ENCODE assay signal across 14 mouse cellular contexts in the genomic region with DNA sequence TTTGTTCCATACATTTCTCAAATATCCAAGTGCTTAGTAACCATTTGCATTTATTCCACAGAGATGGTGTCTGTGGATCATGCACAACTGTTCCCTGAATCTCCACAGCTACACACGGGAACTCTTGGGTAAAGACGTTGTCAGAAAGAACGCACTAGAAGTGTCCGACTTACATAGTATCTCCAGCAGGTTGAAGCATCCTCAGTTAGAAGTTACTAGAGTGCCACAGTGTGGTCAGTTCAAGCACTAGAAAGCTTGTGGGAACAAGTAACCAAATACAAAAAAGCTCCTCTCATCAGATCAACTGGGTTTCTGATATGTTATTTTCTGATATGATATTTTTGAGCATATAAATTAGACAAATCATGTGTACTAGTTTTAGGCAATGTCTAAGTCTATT.
DNase-seq lines count a peak whose midpoint lies in the region; ATAC-seq and TF ChIP-seq lines count a peak whose summit lies in the region.
"Had no signal": no experiment of that assay in that cellular context is flagged by ENCODE, and none has a peak within 500 bp of the region (broad histone marks: within the 10 kb centered on the region; RNA-seq: fewer than 3 reads in every experiment).

No protein-coding gene starts in this region.

- TF ChIP-seq CTCF in layer of hippocampus, adult 2 months (conservative IDR thresholded peaks at IDR 0.05): peak; percentile 82
- TF ChIP-seq CTCF in liver, postnatal 0 days (IDR thresholded peaks at IDR 0.05; ENCODE audit: low read depth): no peak

- H3K4me1 ChIP-seq in embryonic facial prominence, embryonic 13.5 days: no peaks in the 10 kb centered on the region
- H3K4me1 ChIP-seq in embryonic facial prominence, embryonic 10.5 days: no peaks in the 10 kb centered on the region
- H3K4me1 ChIP-seq in liver, postnatal 0 days (ENCODE audit: insufficient read depth): no peaks in the 10 kb centered on the region
- H3K4me1 ChIP-seq: stomach, embryonic 15.5 days had no signal

- DNase-seq in embryonic facial prominence, embryonic 10.5 days (ENCODE audit: low spot score): no peak
- DNase-seq in layer of hippocampus, adult 2 months (ENCODE audit: low spot score in 2 of 2): peak in 1 of 2 experiments; percentile 55
- no peak for DNase-seq in layer of hippocampus, postnatal 25 days (ENCODE audit: extremely low spot score in 1 of 2, low spot score in 1 of 2)
- DNase-seq in brain, adult 2 months (ENCODE audit: low read depth, low spot score): peak; percentile 86
- peak; percentile 32 to 69 for DNase-seq in left cerebral cortex, postnatal 25 days (ENCODE audit: low spot score in 2 of 2)
- no peak for DNase-seq in liver, postnatal 0 days
- no peak for DNase-seq in adrenal gland, postnatal 36 days
- DNase-seq: cerebellum, postnatal 36 days; gastrocnemius, postnatal 36 days; kidney, adult 18-20 months had no signal

- no peak overlapping the region for H3K9ac ChIP-seq in embryonic facial prominence, embryonic 13.5 days
- no peak overlapping the region for H3K9ac ChIP-seq in liver, postnatal 0 days (replicated peaks)
- H3K9ac ChIP-seq: liver, embryonic 14.5 days; stomach, embryonic 15.5 days had no signal

- H3K27me3 ChIP-seq in embryonic facial prominence, embryonic 13.5 days: no peaks in the 10 kb centered on the region
- H3K27me3 ChIP-seq in embryonic facial prominence, embryonic 10.5 days (replicated peaks; ENCODE audit: low read depth, poor library complexity, severe bottlenecking): no peaks in the 10 kb centered on the region
- no peaks in the 10 kb centered on the region for H3K27me3 ChIP-seq in liver, postnatal 0 days (ENCODE audit: insufficient read depth, low read length)
- H3K27me3 ChIP-seq: stomach, embryonic 15.5 days had no signal

- intact Hi-C loops in left cerebral cortex, postnatal 25 days (cut with DNase I): loop anchor here (1.0 to 5.0 kb wide), 3 partner anchors 806 to 924 kb away; a partner anchor contains a TSS

- no peaks in the 10 kb centered on the region for H3K9me3 ChIP-seq in embryonic facial prominence, embryonic 13.5 days
- H3K9me3 ChIP-seq in embryonic facial prominence, embryonic 10.5 days: no peaks in the 10 kb centered on the region
- no peaks in the 10 kb centered on the region for H3K9me3 ChIP-seq in liver, postnatal 0 days (ENCODE audit: low read length)
- H3K9me3 ChIP-seq: stomach, embryonic 15.5 days had no signal

- WGBS in embryonic facial prominence, embryonic 13.5 days: 55% methylated on average over 4 of the region's 4 CpGs
- WGBS in embryonic facial prominence, embryonic 10.5 days: 78% methylated on average over 4 of the region's 4 CpGs
- 59% methylated on average over 4 of the region's 4 CpGs for WGBS in liver, postnatal 0 days (ENCODE audit: insufficient replicate concordance)

- no peak overlapping the region for H3K4me2 ChIP-seq in embryonic facial prominence, embryonic 13.5 days
- H3K4me2 ChIP-seq in liver, postnatal 0 days (ENCODE audit: low read depth, low read length): no peak overlapping the region
- H3K4me2 ChIP-seq: stomach, embryonic 15.5 days had no signal

- H3K4me3 ChIP-seq in embryonic facial prominence, embryonic 13.5 days: no peak overlapping the region
- H3K4me3 ChIP-seq in embryonic facial prominence, embryonic 10.5 days: no peak overlapping the region
- no peak overlapping the region for H3K4me3 ChIP-seq in layer of hippocampus, adult 2 months
- no peak overlapping the region for H3K4me3 ChIP-seq in liver, postnatal 0 days (ENCODE audit: low read depth, low read length)
- H3K4me3 ChIP-seq: stomach, embryonic 15.5 days had no signal

- no peak overlapping the region for H3K27ac ChIP-seq in embryonic facial prominence, embryonic 13.5 days
- H3K27ac ChIP-seq in embryonic facial prominence, embryonic 10.5 days (replicated peaks): no peak overlapping the region
- no peak overlapping the region for H3K27ac ChIP-seq in layer of hippocampus, adult 2 months
- no peak overlapping the region for H3K27ac ChIP-seq in liver, postnatal 0 days (ENCODE audit: low read depth)
- H3K27ac ChIP-seq: liver, embryonic 14.5 days; stomach, embryonic 15.5 days had no signal

- peak; percentile 43; the same call in 1 of the 2 replicates for ATAC-seq in embryonic facial prominence, embryonic 13.5 days (ENCODE audit: insufficient number of reproducible peaks, insufficient read depth, low FRiP score, low TSS enrichment, low read depth)
- no peak for ATAC-seq in liver, postnatal 0 days
- ATAC-seq: CD4-positive, CD25-positive, alpha-beta regulatory T cell, adult 4 months had no signal

- no peak for TF ChIP-seq EP300 in liver, postnatal 0 days (IDR thresholded peaks at IDR 0.05; ENCODE audit: low read depth)

- no peaks in the 10 kb centered on the region for H3K36me3 ChIP-seq in embryonic facial prominence, embryonic 13.5 days
- no peaks in the 10 kb centered on the region for H3K36me3 ChIP-seq in embryonic facial prominence, embryonic 10.5 days (replicated peaks)
- no peaks in the 10 kb centered on the region for H3K36me3 ChIP-seq in liver, postnatal 0 days (replicated peaks; ENCODE audit: insufficient read depth, low read length)
- H3K36me3 ChIP-seq: stomach, embryonic 15.5 days had no signal

Comparison
In these comparisons a context has a peak if more than half of its experiments do, and no peak if none do; other contexts are left out.
1. DNase-seq: peak in brain, adult 2 months (single experiment) and left cerebral cortex, postnatal 25 days (2 of 2); none in embryonic facial prominence, embryonic 10.5 days (single experiment), layer of hippocampus, postnatal 25 days (0 of 2), liver, postnatal 0 days (single experiment) and adrenal gland, postnatal 36 days (0 of 2).